Mouse (Mus musculus): Measurements from ENCODE around the gene Dpf3. TPM values are rescaled to one million over a fixed set of nuclear protein-coding genes. Genes with fewer than 3 reads are reported as not detected.

The Dpf3 gene
- polyA plus RNA-seq, 1 experiment from 2014 or later = 6.1 TPM

- no peak overlapping the region for H3K4me3 ChIP-seq (ENCODE audit: low read depth, low read length)
- no peak overlapping the region for H3K9ac ChIP-seq (ENCODE audit: low read depth, low read length)
- peaks cover 8% of the 10 kb centered on the region for H3K9me3 ChIP-seq (ENCODE audit: control insufficient read depth, low read length)
- H3K27me3 ChIP-seq (replicated peaks; ENCODE audit: control insufficient read depth, insufficient read depth, low read length) = no peaks in the 10 kb centered on the region
- DNase-seq (ENCODE audit: low spot score) (no peak), ATAC-seq (ENCODE audit: low read depth) (no peak)
- no peaks in the 10 kb centered on the region for H3K36me3 ChIP-seq (ENCODE audit: control insufficient read depth, insufficient read depth, low read length)
- H3K4me2 ChIP-seq (ENCODE audit: low read depth, low read length) = no peak overlapping the region
- WGBS = 40% methylated on average over 9 of the region's 9 CpGs
- H3K4me1 ChIP-seq (ENCODE audit: control insufficient read depth, insufficient read depth, low read length) = no peaks in the 10 kb centered on the region
- no peak overlapping the region for H3K27ac ChIP-seq (replicated peaks; ENCODE audit: low read depth, low read length)
These were observed 8.4 kb upstream of the Dpf3 start for GRCm38 (mm10) chr12:83495961-83496282.

GRCm38 (mm10) chr12:83495248-83495960, 7.9 kb upstream of the Dpf3 start:
- no peaks in the 10 kb centered on the region for H3K4me1 ChIP-seq (ENCODE audit: control insufficient read depth, insufficient read depth, low read length)
- no peak overlapping the region for H3K4me3 ChIP-seq (ENCODE audit: low read depth, low read length)
- H3K36me3 ChIP-seq (ENCODE audit: control insufficient read depth, insufficient read depth, low read length) = no peaks in the 10 kb centered on the region
- DNase-seq (ENCODE audit: low spot score) = no peak
- H3K9ac ChIP-seq (ENCODE audit: low read depth, low read length) = no peak overlapping the region
- no peaks in the 10 kb centered on the region for H3K27me3 ChIP-seq (replicated peaks; ENCODE audit: control insufficient read depth, insufficient read depth, low read length)
- no peak overlapping the region for H3K27ac ChIP-seq (replicated peaks; ENCODE audit: low read depth, low read length)
- ATAC-seq (ENCODE audit: low read depth) = no peak
- no peak overlapping the region for H3K4me2 ChIP-seq (ENCODE audit: low read depth, low read length)
- H3K9me3 ChIP-seq (ENCODE audit: control insufficient read depth, low read length) = peaks cover 8% of the 10 kb centered on the region
- 60% methylated on average over 4 of the region's 4 CpGs for WGBS

- no peak overlapping the region for H3K4me3 ChIP-seq (ENCODE audit: low read depth, low read length)
- H3K27me3 ChIP-seq (replicated peaks; ENCODE audit: control insufficient read depth, insufficient read depth, low read length) = peaks cover 4% of the 10 kb centered on the region; the same call in 1 of the 2 replicates
- peaks cover 8% of the 10 kb centered on the region for H3K9me3 ChIP-seq (ENCODE audit: control insufficient read depth, low read length)
- no peak overlapping the region for H3K27ac ChIP-seq (replicated peaks; ENCODE audit: low read depth, low read length)
- no peak for ATAC-seq (ENCODE audit: low read depth)
- no peaks in the 10 kb centered on the region for H3K36me3 ChIP-seq (ENCODE audit: control insufficient read depth, insufficient read depth, low read length)
- whole genome bisulfite sequencing = 76% methylated on average over 9 of the region's 9 CpGs
- H3K9ac ChIP-seq (ENCODE audit: low read depth, low read length) = no peak overlapping the region
- H3K4me2 ChIP-seq (ENCODE audit: low read depth, low read length) = no peak overlapping the region
- no peaks in the 10 kb centered on the region for H3K4me1 ChIP-seq (ENCODE audit: control insufficient read depth, insufficient read depth, low read length)
- no peak for DNase-seq (ENCODE audit: low spot score)
These were observed 6.7 kb upstream of the Dpf3 start for GRCm38 (mm10) chr12:83494196-83494595.

- ATAC-seq (ENCODE audit: low read depth) (no peak), DNase-seq (ENCODE audit: low spot score) (no peak)
- Histone ChIP-seq H3K9ac (ENCODE audit: low read depth, low read length) (no peak overlapping the region), H3K27ac (replicated peaks; ENCODE audit: low read depth, low read length) (no peak overlapping the region), H3K9me3 (ENCODE audit: control insufficient read depth, low read length) (peaks cover 8% of the 10 kb centered on the region), H3K4me2 (ENCODE audit: low read depth, low read length) (no peak overlapping the region), H3K27me3 (replicated peaks; ENCODE audit: control insufficient read depth, insufficient read depth, low read length) (peaks cover 15% of the 10 kb centered on the region), H3K36me3 (ENCODE audit: control insufficient read depth, insufficient read depth, low read length) (no peaks in the 10 kb centered on the region), H3K4me1 (ENCODE audit: control insufficient read depth, insufficient read depth, low read length) (peaks cover 10% of the 10 kb centered on the region; the same call in 1 of the 2 replicates), H3K4me3 (ENCODE audit: low read depth, low read length) (no peak overlapping the region)
- 71% methylated on average over 3 of the region's 3 CpGs for WGBS
These were observed 5.3 kb upstream of the Dpf3 start for GRCm38 (mm10) chr12:83492808-83493207.

- peaks cover 10% of the 10 kb centered on the region; the same call in 1 of the 2 replicates for H3K4me1 ChIP-seq (ENCODE audit: control insufficient read depth, insufficient read depth, low read length)
- peaks cover 8% of the 10 kb centered on the region for H3K9me3 ChIP-seq (ENCODE audit: control insufficient read depth, low read length)
- WGBS = 53% methylated on average over 1 of the region's 1 CpGs
- ATAC-seq (ENCODE audit: low read depth) (no peak), DNase-seq (ENCODE audit: low spot score) (no peak)
- H3K4me2 ChIP-seq (ENCODE audit: low read depth, low read length) = no peak overlapping the region
- H3K27ac ChIP-seq (replicated peaks; ENCODE audit: low read depth, low read length) = no peak overlapping the region
- no peak overlapping the region for H3K9ac ChIP-seq (ENCODE audit: low read depth, low read length)
- no peaks in the 10 kb centered on the region for H3K36me3 ChIP-seq (ENCODE audit: control insufficient read depth, insufficient read depth, low read length)
- H3K27me3 ChIP-seq (replicated peaks; ENCODE audit: control insufficient read depth, insufficient read depth, low read length) = peaks cover 15% of the 10 kb centered on the region
- H3K4me3 ChIP-seq (ENCODE audit: low read depth, low read length) = no peak overlapping the region
These were observed 4.1 kb upstream of the Dpf3 start for GRCm38 (mm10) chr12:83491609-83492008.

GRCm38 (mm10) chr12:83489748-83490147, 2.2 kb upstream of the Dpf3 start:
- WGBS = 33% methylated on average over 2 of the region's 2 CpGs
- H3K4me2 ChIP-seq (ENCODE audit: low read depth, low read length) = no peak overlapping the region
- no peak for ATAC-seq (ENCODE audit: low read depth)
- no peak for DNase-seq (ENCODE audit: low spot score)
- peaks cover 8% of the 10 kb centered on the region for H3K9me3 ChIP-seq (ENCODE audit: control insufficient read depth, low read length)
- peaks cover 27% of the 10 kb centered on the region for H3K27me3 ChIP-seq (replicated peaks; ENCODE audit: control insufficient read depth, insufficient read depth, low read length)
- no peak overlapping the region for H3K9ac ChIP-seq (ENCODE audit: low read depth, low read length)
- H3K27ac ChIP-seq (replicated peaks; ENCODE audit: low read depth, low read length) = no peak overlapping the region
- peaks cover 22% of the 10 kb centered on the region for H3K4me1 ChIP-seq (ENCODE audit: control insufficient read depth, insufficient read depth, low read length)
- no peak overlapping the region for H3K4me3 ChIP-seq (ENCODE audit: low read depth, low read length)
- H3K36me3 ChIP-seq (ENCODE audit: control insufficient read depth, insufficient read depth, low read length) = no peaks in the 10 kb centered on the region

GRCm38 (mm10) chr12:83488211-83488941, 860 bp upstream of the Dpf3 start:
- no peak overlapping the region for H3K27ac ChIP-seq (replicated peaks; ENCODE audit: low read depth, low read length)
- peaks cover 8% of the 10 kb centered on the region for H3K9me3 ChIP-seq (ENCODE audit: control insufficient read depth, low read length)
- ATAC-seq (ENCODE audit: low read depth) (no peak), DNase-seq (ENCODE audit: low spot score) (no peak)
- H3K9ac ChIP-seq (ENCODE audit: low read depth, low read length) = peak overlapping the region; percentile 34; the same call in 1 of the 2 replicates
- under 1% methylated on average over 29 of the region's 29 CpGs for WGBS
- no peaks in the 10 kb centered on the region for H3K36me3 ChIP-seq (ENCODE audit: control insufficient read depth, insufficient read depth, low read length)
- peaks cover 22% of the 10 kb centered on the region for H3K4me1 ChIP-seq (ENCODE audit: control insufficient read depth, insufficient read depth, low read length)
- peaks cover 36% of the 10 kb centered on the region for H3K27me3 ChIP-seq (replicated peaks; ENCODE audit: control insufficient read depth, insufficient read depth, low read length)
- peak overlapping the region; percentile 68 for H3K4me3 ChIP-seq (ENCODE audit: low read depth, low read length)
- peak overlapping the region; percentile 100 for H3K4me2 ChIP-seq (ENCODE audit: low read depth, low read length)

- H3K4me2 ChIP-seq (ENCODE audit: low read depth, low read length) = peak overlapping the region; percentile 100
- peaks cover 22% of the 10 kb centered on the region for H3K4me1 ChIP-seq (ENCODE audit: control insufficient read depth, insufficient read depth, low read length)
- peak overlapping the region; percentile 68 for H3K4me3 ChIP-seq (ENCODE audit: low read depth, low read length)
- peaks cover 8% of the 10 kb centered on the region for H3K9me3 ChIP-seq (ENCODE audit: control insufficient read depth, low read length)
- peak; percentile 53 for DNase-seq (ENCODE audit: low spot score)
- peaks cover 36% of the 10 kb centered on the region for H3K27me3 ChIP-seq (replicated peaks; ENCODE audit: control insufficient read depth, insufficient read depth, low read length)
- H3K9ac ChIP-seq (ENCODE audit: low read depth, low read length) = peak overlapping the region; percentile 68
- WGBS = under 1% methylated on average over 45 of the region's 73 CpGs
- H3K36me3 ChIP-seq (ENCODE audit: control insufficient read depth, insufficient read depth, low read length) = no peaks in the 10 kb centered on the region
- H3K27ac ChIP-seq (replicated peaks; ENCODE audit: low read depth, low read length) = peak overlapping the region; percentile 48; the same call in 1 of the 2 replicates
- peak; percentile 56 for ATAC-seq (ENCODE audit: low read depth)
These were observed 650 bp downstream of the Dpf3 start for GRCm38 (mm10) chr12:83486671-83487461.

All from embryonic facial prominence, embryonic 14.5 days (tissue).